Mouse (Mus musculus): Measurements from ENCODE around the gene Nfkb1.

- TF ChIP-seq CTCF (conservative IDR thresholded peaks at IDR 0.05; ENCODE audit: insufficient read depth, insufficient read length, low read depth, low read length) (no peak), POLR2A (IDR thresholded peaks at IDR 0.05; ENCODE audit: low read depth, low read length) (no peak)
Measured at GRCm38 (mm10) chr3:135567888-135568287, 123.5 kb downstream of the Nfkb1 start.

Measured in kidney, adult 2 months (tissue).